Mouse (Mus musculus): ENCODE results near the gene Slc34a3. TPM values are rescaled to one million over a fixed set of nuclear protein-coding genes. Genes with fewer than 3 reads are reported as not detected.
A peak's percentile ranks its signal among the peaks of the same experiment; 100 is the strongest.

Slc34a3 gene
- polyA plus RNA-seq, 1 experiment, result 0.92 TPM

DNA sequence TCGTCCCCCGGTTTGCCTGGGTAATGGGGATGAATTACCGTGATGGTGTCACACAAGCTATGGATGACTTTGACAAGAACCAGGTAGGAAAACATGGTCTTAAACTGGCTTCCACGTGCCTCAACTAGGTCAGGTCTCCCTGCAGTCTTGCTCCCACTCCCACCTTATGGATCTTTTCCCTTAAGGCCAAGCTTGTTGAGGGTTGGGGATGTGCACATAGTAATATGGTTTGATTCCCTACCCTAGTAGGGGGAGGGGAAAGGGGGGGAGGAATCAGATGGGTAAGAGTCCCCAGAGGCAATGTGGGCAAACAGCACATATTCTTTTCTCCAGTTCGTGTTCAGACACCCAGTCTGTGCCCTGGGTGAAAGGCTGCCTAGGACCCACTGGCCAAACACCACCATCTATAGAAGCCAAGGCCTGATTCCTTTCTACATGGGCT is 12.8 kb downstream of the Slc34a3 start:
- Histone ChIP-seq H3K4me3 (replicated peaks; ENCODE audit: insufficient read depth, low read depth, low read length) (no peak overlapping the region), H3K27ac (ENCODE audit: insufficient read depth, low read length) (no peak overlapping the region), H3K4me1 (ENCODE audit: control insufficient read depth, insufficient read depth, low read length) (no peaks in the 10 kb centered on the region), H3K27me3 (ENCODE audit: control insufficient read depth, insufficient read depth, low read length) (no peaks in the 10 kb centered on the region)
- TF ChIP-seq POLR2A (IDR thresholded peaks at IDR 0.05; ENCODE audit: borderline replicate concordance, insufficient read depth, low read length), result no peak
- TF ChIP-seq CTCF (IDR thresholded peaks at IDR 0.05; ENCODE audit: borderline replicate concordance, insufficient read depth, low read depth, low read length), result no peak
- WGBS, result 67% methylated on average over 5 of the region's 5 CpGs
- no peak for DNase-seq

- no peak within 1 kb of the TSS for H3K4me3 ChIP-seq (replicated peaks; ENCODE audit: insufficient read depth, low read depth, low read length)
- no peak for DNase-seq
- no peak for TF ChIP-seq CTCF (IDR thresholded peaks at IDR 0.05; ENCODE audit: borderline replicate concordance, insufficient read depth, low read depth, low read length)
- TF ChIP-seq POLR2A (IDR thresholded peaks at IDR 0.05; ENCODE audit: borderline replicate concordance, insufficient read depth, low read length), result no peak
- H3K27ac ChIP-seq (ENCODE audit: insufficient read depth, low read length), result no peak within 1 kb of the TSS
- no peaks in the 10 kb centered on the region for H3K4me1 ChIP-seq (ENCODE audit: control insufficient read depth, insufficient read depth, low read length)
- H3K27me3 ChIP-seq (ENCODE audit: control insufficient read depth, insufficient read depth, low read length), result no peaks in the 10 kb centered on the region
Measured at GRCm38 (mm10) chr2:25218445-25218844, 15.7 kb downstream of the Slc34a3 start, which contains the start of gene Fam166a. Fam166a (plus strand) TSS chr2:25218745.

- Histone ChIP-seq H3K27ac (ENCODE audit: insufficient read depth, low read length) (no peak overlapping the region), H3K4me3 (replicated peaks; ENCODE audit: insufficient read depth, low read depth, low read length) (no peak overlapping the region), H3K27me3 (ENCODE audit: control insufficient read depth, insufficient read depth, low read length) (no peaks in the 10 kb centered on the region), H3K4me1 (ENCODE audit: control insufficient read depth, insufficient read depth, low read length) (no peaks in the 10 kb centered on the region)
- no peak for TF ChIP-seq CTCF (IDR thresholded peaks at IDR 0.05; ENCODE audit: borderline replicate concordance, insufficient read depth, low read depth, low read length)
- TF ChIP-seq POLR2A (IDR thresholded peaks at IDR 0.05; ENCODE audit: borderline replicate concordance, insufficient read depth, low read length), result no peak
- WGBS, result 62% methylated on average over 2 of the region's 2 CpGs
- DNase-seq, result no peak
Measured at GRCm38 (mm10) chr2:25217666-25218065, 16.5 kb downstream of the Slc34a3 start.

- Histone ChIP-seq H3K27me3 (ENCODE audit: control insufficient read depth, insufficient read depth, low read length) (no peaks in the 10 kb centered on the region), H3K4me3 (replicated peaks; ENCODE audit: insufficient read depth, low read depth, low read length) (no peak within 1 kb of the TSS), H3K4me1 (ENCODE audit: control insufficient read depth, insufficient read depth, low read length) (0 out of 2 replicates have a peak, but pooled peaks cover 6% of the 10 kb centered on the region), H3K27ac (ENCODE audit: insufficient read depth, low read length) (no peak within 1 kb of the TSS)
- TF ChIP-seq CTCF (IDR thresholded peaks at IDR 0.05; ENCODE audit: borderline replicate concordance, insufficient read depth, low read depth, low read length), result no peak
- no peak for DNase-seq
- 49% methylated on average over 3 of the region's 3 CpGs for whole genome bisulfite sequencing
Measured at GRCm38 (mm10) chr2:25214444-25214843, 19.7 kb downstream of the Slc34a3 start, which contains the start of gene Stpg3. Stpg3 (minus strand) TSS chr2:25214637.

DNA sequence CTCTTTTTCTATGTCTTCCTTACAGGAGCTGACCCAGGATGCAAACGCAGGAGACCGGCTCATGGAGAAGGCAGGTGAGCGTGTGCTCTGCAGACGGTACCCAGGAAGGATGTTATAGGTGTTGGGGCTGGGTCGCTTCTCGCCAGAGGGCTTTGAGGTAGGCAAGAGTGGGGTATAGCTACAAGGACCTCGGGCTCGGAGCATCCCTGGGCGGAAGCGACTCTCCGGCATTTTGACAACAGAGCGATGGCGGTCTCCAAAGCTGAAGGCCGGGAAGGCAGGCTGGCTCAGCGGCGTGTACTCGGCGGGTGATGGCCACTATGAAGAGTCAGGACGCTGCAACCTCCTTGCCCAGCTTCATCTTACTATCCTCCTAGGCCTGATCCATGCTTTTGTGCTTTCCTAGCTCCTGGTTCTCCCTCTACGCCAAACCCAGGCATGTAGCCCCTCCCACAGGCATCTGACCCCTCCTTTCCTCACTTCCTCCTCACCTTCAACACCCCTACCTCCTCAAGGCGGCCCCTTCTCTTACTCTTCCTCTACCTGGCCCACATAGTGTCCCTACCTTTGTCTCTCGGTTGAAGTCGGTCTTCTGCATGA is 20.8 kb downstream of the Slc34a3 start:
- Histone ChIP-seq H3K27ac (ENCODE audit: insufficient read depth, low read length) (no peak overlapping the region), H3K4me3 (replicated peaks; ENCODE audit: insufficient read depth, low read depth, low read length) (no peak overlapping the region), H3K27me3 (ENCODE audit: control insufficient read depth, insufficient read depth, low read length) (no peaks in the 10 kb centered on the region), H3K4me1 (ENCODE audit: control insufficient read depth, insufficient read depth, low read length) (0 out of 2 replicates have a peak, but pooled peaks cover 6% of the 10 kb centered on the region)
- no peak for DNase-seq
- 70% methylated on average over 23 of the region's 23 CpGs for WGBS
- TF ChIP-seq POLR2A (IDR thresholded peaks at IDR 0.05; ENCODE audit: borderline replicate concordance, insufficient read depth, low read length) (no peak), CTCF (IDR thresholded peaks at IDR 0.05; ENCODE audit: borderline replicate concordance, insufficient read depth, low read depth, low read length) (no peak)

GRCm38 (mm10) chr2:25211121-25211670 is 23.0 kb downstream of the Slc34a3 start, which contains the start of gene Nelfb:
Nelfb (minus strand) TSS chr2:25211489.
- TF ChIP-seq POLR2A (IDR thresholded peaks at IDR 0.05; ENCODE audit: borderline replicate concordance, insufficient read depth, low read length), result peak; percentile 78
- no peak for TF ChIP-seq CTCF (IDR thresholded peaks at IDR 0.05; ENCODE audit: borderline replicate concordance, insufficient read depth, low read depth, low read length)
- peak within 1 kb of the TSS; percentile 90 for H3K4me3 ChIP-seq (replicated peaks; ENCODE audit: insufficient read depth, low read depth, low read length)
- peaks cover 6% of the 10 kb centered on the region; the same call in 1 of the 2 replicates for H3K4me1 ChIP-seq (ENCODE audit: control insufficient read depth, insufficient read depth, low read length)
- no peaks in the 10 kb centered on the region for H3K27me3 ChIP-seq (ENCODE audit: control insufficient read depth, insufficient read depth, low read length)
- under 1% methylated on average over 44 of the region's 44 CpGs for WGBS
- DNase-seq, result peak; percentile 86 to 93
- peak within 1 kb of the TSS; percentile 80 for H3K27ac ChIP-seq (ENCODE audit: insufficient read depth, low read length)

DNA sequence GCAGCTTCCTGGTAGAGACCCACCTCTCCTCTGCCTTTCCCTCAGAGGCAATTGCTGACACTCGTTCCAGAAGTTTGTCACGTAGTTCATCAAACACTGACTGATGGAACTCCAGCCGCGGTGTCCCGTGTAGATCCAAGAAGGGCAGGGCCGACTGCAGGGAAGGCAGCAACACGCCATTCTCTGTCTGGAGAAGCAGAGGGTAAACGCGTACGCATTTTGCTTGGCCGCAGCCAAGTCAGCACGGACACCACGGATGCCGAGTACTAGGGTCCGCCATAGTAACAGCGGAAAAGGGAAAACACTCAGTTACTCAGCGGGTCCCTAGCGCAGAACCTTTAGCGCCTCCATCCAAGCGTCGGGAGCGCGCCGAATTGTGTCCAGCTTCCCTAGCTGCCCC is 23.5 kb downstream of the Slc34a3 start:
- no peak for DNase-seq
- TF ChIP-seq POLR2A (IDR thresholded peaks at IDR 0.05; ENCODE audit: borderline replicate concordance, insufficient read depth, low read length), result no peak
- no peak for TF ChIP-seq CTCF (IDR thresholded peaks at IDR 0.05; ENCODE audit: borderline replicate concordance, insufficient read depth, low read depth, low read length)
- Histone ChIP-seq H3K4me3 (replicated peaks; ENCODE audit: insufficient read depth, low read depth, low read length) (peak overlapping the region; percentile 90), H3K27me3 (ENCODE audit: control insufficient read depth, insufficient read depth, low read length) (no peaks in the 10 kb centered on the region), H3K4me1 (ENCODE audit: control insufficient read depth, insufficient read depth, low read length) (peaks cover 6% of the 10 kb centered on the region; the same call in 1 of the 2 replicates), H3K27ac (ENCODE audit: insufficient read depth, low read length) (peak overlapping the region; percentile 80; the same call in 1 of the 2 replicates)
- WGBS, result under 1% methylated on average over 24 of the region's 24 CpGs

- DNase-seq, result no peak
- 67% methylated on average over 1 of the region's 1 CpGs for WGBS
- no peak for TF ChIP-seq CTCF (IDR thresholded peaks at IDR 0.05; ENCODE audit: borderline replicate concordance, insufficient read depth, low read depth, low read length)
- TF ChIP-seq POLR2A (IDR thresholded peaks at IDR 0.05; ENCODE audit: borderline replicate concordance, insufficient read depth, low read length), result no peak
Measured at GRCm38 (mm10) chr2:25207593-25207992, 26.6 kb downstream of the Slc34a3 start.

More at GRCm38 (mm10) chr2:25207593-25207992, 26.6 kb downstream of the Slc34a3 start:
- H3K27ac ChIP-seq (ENCODE audit: insufficient read depth, low read length), result no peak overlapping the region
- peaks cover 6% of the 10 kb centered on the region; the same call in 1 of the 2 replicates for H3K4me1 ChIP-seq (ENCODE audit: control insufficient read depth, insufficient read depth, low read length)
- no peak overlapping the region for H3K4me3 ChIP-seq (replicated peaks; ENCODE audit: insufficient read depth, low read depth, low read length)
- no peaks in the 10 kb centered on the region for H3K27me3 ChIP-seq (ENCODE audit: control insufficient read depth, insufficient read depth, low read length)
